Mouse (Mus musculus): ENCODE data around the gene Tent5b.

GRCm38 (mm10) chr4:133494867-133495266, 14.9 kb downstream of the Tent5b start:
- TF ChIP-seq MAFK (IDR thresholded peaks at IDR 0.05; ENCODE audit: insufficient read depth, low read depth, low read length): no peak
- TF ChIP-seq HCFC1 (IDR thresholded peaks at IDR 0.05; ENCODE audit: borderline replicate concordance, insufficient read depth, low read length): no peak

Data from ES-E14 (cell line).